Mouse (Mus musculus): ENCODE data around the gene Mark2. TPM values are rescaled to one million over a fixed set of nuclear protein-coding genes. Genes with fewer than 3 reads are reported as not detected.

The Mark2 gene
- polyA plus RNA-seq, 1 experiment, result 17.9 TPM

DNA sequence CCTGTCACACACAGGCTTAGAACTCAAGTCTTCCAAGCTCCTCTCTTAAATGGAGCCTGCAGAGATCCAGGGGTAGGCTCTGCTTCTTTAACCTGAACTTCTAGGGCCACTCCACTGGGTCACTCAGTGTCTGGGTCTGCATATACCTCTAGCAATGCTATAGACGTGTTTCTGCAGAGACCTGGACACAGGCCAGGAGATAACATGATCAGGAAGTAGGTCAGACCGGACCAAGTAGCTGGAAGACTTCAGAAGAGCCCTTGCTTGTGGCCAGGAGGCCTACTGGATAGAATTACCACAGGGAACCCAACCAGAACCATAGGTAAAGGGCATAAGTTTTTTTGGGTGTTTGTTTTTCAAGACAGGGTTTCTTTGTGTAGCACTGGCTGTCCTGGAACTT lies 51.9 kb downstream of the Mark2 start:
- TF ChIP-seq TAL1 (IDR thresholded peaks at IDR 0.05; ENCODE audit: low read length) (no peak), GATA1 (IDR thresholded peaks at IDR 0.05; ENCODE audit: low read length) (no peak)
- Histone ChIP-seq H3K36me3 (ENCODE audit: control insufficient read depth) (peaks cover 74% of the 10 kb centered on the region), H3K4me3 (replicated peaks) (no peak overlapping the region), H3K4me1 (ENCODE audit: control insufficient read depth) (peaks cover 31% of the 10 kb centered on the region), H3K27me3 (ENCODE audit: control insufficient read depth) (no peaks in the 10 kb centered on the region), H3K9me3 (ENCODE audit: control insufficient read depth, low read length) (no peaks in the 10 kb centered on the region)

DNA sequence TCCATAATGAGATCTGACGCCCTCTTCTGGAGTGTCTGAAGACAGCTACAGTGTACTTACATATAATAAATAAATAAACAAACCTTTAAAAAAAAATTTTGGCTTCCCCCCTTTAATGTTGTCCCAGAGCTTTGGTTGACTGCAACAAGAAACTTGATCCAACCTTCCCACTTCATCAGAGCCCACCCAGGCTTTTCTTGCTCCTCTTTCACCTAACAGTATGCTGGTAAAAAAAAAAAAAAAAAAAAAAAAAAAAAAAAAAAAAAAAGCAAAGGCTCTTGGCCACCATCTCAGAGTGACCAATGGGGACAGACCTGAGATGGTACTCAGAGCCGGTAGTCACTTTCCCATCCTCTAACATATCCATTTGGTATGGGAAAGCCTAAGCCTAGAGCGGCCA lies 53.4 kb downstream of the Mark2 start:
- no peaks in the 10 kb centered on the region for H3K9me3 ChIP-seq (ENCODE audit: control insufficient read depth, low read length)
- H3K27me3 ChIP-seq (ENCODE audit: control insufficient read depth), result no peaks in the 10 kb centered on the region
- no peak overlapping the region for H3K4me3 ChIP-seq (replicated peaks)
- TF ChIP-seq GATA1 (IDR thresholded peaks at IDR 0.05; ENCODE audit: low read length), result no peak
- peak; percentile 10; the same call in 1 of the 3 replicates for TF ChIP-seq TAL1 (IDR thresholded peaks at IDR 0.05; ENCODE audit: low read length)
- peaks cover 18% of the 10 kb centered on the region for H3K4me1 ChIP-seq (ENCODE audit: control insufficient read depth)
- H3K36me3 ChIP-seq (ENCODE audit: control insufficient read depth), result peaks cover 85% of the 10 kb centered on the region

DNA sequence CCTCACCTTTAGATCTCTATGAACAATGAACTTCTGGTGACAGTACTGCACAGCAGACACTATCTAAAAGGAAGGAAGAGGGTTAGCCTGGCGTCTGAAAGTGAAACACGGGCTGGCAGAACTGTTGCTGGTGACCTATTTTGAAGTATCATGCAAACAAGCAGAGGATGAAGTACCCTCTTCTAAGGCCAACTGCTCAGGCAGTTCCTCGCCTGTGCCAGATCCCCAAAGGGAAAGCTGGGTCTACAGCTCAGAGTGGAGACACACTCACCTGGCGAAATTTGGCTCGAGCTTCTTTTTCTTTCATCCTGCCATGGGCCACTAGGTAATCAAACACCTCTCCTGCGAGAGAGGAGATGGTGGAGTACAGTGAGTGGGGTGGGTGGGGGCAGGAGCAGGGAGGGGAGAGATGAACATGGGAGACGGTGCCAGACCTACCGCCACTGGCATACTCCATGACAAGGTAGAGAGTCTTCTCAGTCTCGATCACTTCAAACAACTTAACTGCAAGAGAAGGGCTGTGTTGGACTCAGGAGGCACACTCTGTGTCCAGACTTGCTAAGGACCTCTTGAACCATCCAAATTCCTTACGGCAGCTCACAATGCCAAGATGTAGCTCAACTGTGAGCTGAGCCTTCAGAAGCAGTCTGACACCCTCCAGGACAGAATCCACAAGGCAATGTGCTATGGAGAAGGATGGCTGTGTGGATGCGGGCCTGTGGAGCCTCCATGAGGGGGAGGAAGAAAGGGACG lies 54.9 kb downstream of the Mark2 start:
- H3K36me3 ChIP-seq (ENCODE audit: control insufficient read depth), result peaks cover 92% of the 10 kb centered on the region
- no peaks in the 10 kb centered on the region for H3K27me3 ChIP-seq (ENCODE audit: control insufficient read depth)
- TF ChIP-seq TAL1 (IDR thresholded peaks at IDR 0.05; ENCODE audit: low read length), result no peak
- no peaks in the 10 kb centered on the region for H3K9me3 ChIP-seq (ENCODE audit: control insufficient read depth, low read length)
- peaks cover 9% of the 10 kb centered on the region for H3K4me1 ChIP-seq (ENCODE audit: control insufficient read depth)
- H3K4me3 ChIP-seq (replicated peaks), result no peak overlapping the region

DNA sequence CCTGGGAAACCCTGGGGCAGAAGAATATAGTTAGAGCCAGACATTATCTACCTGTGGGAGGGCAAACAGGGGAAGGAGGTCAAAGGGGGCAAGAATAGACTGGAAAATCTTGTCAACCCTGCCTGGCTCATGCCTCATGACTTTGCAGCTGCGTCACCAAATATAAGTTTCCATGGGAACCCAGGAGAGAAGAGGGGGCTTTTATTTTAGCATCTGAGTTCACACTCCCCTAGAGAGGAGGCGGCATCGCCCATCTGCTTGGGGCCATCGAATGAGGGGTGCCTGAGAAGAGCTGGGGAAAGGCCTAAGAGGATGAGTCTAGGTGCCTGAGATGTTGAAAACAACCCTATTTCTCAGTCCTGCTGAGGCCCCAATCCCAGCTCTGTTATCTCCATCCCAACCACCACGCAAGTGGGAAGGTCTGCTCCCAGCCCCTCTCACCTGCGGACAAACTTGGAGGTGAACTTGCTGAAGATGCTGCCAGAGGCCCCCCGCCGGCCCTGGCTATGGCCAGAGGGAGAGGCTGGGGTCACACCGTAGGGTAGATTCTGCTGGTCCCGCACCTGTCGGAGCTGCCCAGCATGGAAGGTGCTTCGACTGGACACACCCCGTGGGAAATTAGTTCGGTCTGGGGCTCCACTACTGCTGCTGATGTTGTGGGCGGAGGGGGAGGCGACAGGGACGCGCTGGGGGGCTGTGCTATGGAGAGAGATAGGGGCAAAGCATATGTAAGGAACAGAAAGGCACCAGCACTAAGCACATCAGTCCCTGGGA lies 60.9 kb downstream of the Mark2 start:
- TF ChIP-seq GATA1 (IDR thresholded peaks at IDR 0.05; ENCODE audit: low read length) (no peak), TAL1 (IDR thresholded peaks at IDR 0.05; ENCODE audit: low read length) (no peak)
- H3K4me1 ChIP-seq (ENCODE audit: control insufficient read depth), result peaks cover 3% of the 10 kb centered on the region
- peaks cover 98% of the 10 kb centered on the region for H3K36me3 ChIP-seq (ENCODE audit: control insufficient read depth)
- no peaks in the 10 kb centered on the region for H3K27me3 ChIP-seq (ENCODE audit: control insufficient read depth)
- no peak overlapping the region for H3K4me3 ChIP-seq (replicated peaks)
- no peaks in the 10 kb centered on the region for H3K9me3 ChIP-seq (ENCODE audit: control insufficient read depth, low read length)

- Histone ChIP-seq H3K4me1 (ENCODE audit: control insufficient read depth) (peaks cover 5% of the 10 kb centered on the region), H3K9me3 (ENCODE audit: control insufficient read depth, low read length) (no peaks in the 10 kb centered on the region), H3K36me3 (ENCODE audit: control insufficient read depth) (peaks cover 87% of the 10 kb centered on the region), H3K4me3 (replicated peaks) (no peak overlapping the region), H3K27me3 (ENCODE audit: control insufficient read depth) (no peaks in the 10 kb centered on the region)
- TF ChIP-seq TAL1 (IDR thresholded peaks at IDR 0.05; ENCODE audit: low read length) (no peak), GATA1 (IDR thresholded peaks at IDR 0.05; ENCODE audit: low read length) (no peak)
Measured at GRCm38 (mm10) chr19:7279114-7279513, 62.5 kb downstream of the Mark2 start.

DNA sequence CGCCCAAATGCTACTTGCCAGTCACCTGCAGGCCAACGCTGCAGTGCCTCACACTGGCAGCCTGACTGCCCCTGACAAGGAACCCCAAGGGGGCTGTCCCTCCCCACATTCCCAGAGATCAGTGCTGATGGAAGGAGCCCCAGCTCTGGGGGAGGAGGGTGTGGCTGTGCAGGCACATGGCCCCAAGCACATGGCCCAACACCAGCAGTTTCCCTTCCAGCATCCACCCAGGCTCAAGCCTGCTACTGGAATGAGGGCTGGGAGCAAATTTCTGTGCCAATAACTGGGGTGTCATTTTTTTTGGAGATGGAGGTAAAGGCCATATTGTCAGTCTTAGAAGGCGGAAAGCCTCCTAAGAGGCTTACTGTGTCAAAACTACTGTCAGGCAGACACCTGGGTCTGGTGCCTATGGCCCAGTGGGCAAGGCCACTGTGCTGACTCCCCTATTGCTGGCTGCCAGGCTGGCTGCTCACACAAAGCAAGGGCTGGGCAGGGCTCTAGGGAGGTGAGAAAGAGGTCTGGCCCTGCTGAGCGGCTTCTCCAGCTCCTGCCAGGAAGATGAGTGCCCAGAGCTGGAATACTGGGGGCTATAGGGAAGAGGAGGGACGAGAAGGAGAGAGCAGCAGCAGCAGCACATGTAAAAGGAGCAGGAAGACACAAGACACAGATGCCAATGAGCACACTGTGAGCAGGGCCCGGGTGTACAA lies 63.3 kb downstream of the Mark2 start:
- TF ChIP-seq GATA1 (IDR thresholded peaks at IDR 0.05; ENCODE audit: low read length), result no peak
- TF ChIP-seq TAL1 (IDR thresholded peaks at IDR 0.05; ENCODE audit: low read length), result no peak
- peaks cover 80% of the 10 kb centered on the region for H3K36me3 ChIP-seq (ENCODE audit: control insufficient read depth)
- no peak overlapping the region for H3K4me3 ChIP-seq (replicated peaks)
- H3K27me3 ChIP-seq (ENCODE audit: control insufficient read depth), result no peaks in the 10 kb centered on the region
- peaks cover 5% of the 10 kb centered on the region for H3K4me1 ChIP-seq (ENCODE audit: control insufficient read depth)
- H3K9me3 ChIP-seq (ENCODE audit: control insufficient read depth, low read length), result no peaks in the 10 kb centered on the region

DNA sequence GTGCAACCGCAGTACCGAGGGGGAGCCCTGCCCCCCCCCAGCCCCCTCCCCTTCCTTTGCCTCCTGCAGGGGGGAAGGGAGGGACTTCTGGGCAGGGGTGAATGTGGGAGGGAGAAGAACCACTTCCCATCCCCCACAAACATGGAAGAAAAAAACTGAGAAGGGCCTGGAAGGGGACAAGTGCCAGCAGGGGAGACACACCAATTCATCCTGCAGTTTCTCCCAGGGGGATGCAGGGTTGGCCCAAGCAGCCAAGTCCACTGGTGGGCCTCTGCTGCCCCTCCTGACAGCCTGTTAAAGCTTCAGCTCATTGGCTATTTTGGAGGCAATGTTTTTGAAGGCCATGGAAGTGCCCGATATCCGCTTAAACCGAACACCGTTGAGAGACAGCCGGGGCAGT lies 64.9 kb downstream of the Mark2 start:
- TF ChIP-seq TAL1 (IDR thresholded peaks at IDR 0.05; ENCODE audit: low read length), result no peak
- TF ChIP-seq GATA1 (IDR thresholded peaks at IDR 0.05; ENCODE audit: low read length), result no peak
- Histone ChIP-seq H3K4me3 (replicated peaks) (no peak overlapping the region), H3K4me1 (ENCODE audit: control insufficient read depth) (peaks cover 5% of the 10 kb centered on the region), H3K27me3 (ENCODE audit: control insufficient read depth) (no peaks in the 10 kb centered on the region), H3K9me3 (ENCODE audit: control insufficient read depth, low read length) (no peaks in the 10 kb centered on the region), H3K36me3 (ENCODE audit: control insufficient read depth) (peaks cover 64% of the 10 kb centered on the region)

DNA sequence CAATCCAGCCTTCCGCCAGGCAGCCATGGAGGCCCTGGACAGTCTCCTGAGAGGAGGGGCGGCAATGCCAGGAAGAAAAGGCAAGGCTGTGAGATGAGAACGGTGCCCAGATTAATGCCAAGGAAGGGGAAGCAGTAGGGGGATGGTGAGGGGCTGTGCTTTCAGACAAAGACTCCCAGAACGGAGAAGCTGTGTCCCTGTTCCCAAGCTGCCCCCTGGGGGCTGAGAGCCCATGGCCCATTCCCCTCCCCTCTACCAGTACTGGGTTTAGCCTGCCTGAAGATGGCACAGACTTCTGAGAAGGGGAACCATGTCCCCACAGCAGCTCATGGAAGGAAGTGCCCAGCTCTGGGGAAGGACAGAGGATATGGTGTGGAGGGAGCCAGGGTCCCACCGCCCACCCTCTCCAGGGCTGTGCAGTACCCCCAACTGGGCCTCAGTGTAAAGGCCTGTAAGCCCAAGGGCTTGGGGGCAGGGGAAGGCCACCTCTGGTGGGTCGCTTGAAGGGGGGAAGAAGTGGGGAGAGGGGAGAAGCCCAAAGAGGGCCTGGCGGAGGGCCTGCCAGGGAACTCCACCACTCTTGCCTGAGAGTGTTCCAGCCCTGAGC lies 65.5 kb downstream of the Mark2 start:
- Histone ChIP-seq H3K9me3 (ENCODE audit: control insufficient read depth, low read length) (no peaks in the 10 kb centered on the region), H3K4me3 (replicated peaks) (no peak overlapping the region), H3K27me3 (ENCODE audit: control insufficient read depth) (no peaks in the 10 kb centered on the region), H3K4me1 (ENCODE audit: control insufficient read depth) (peaks cover 5% of the 10 kb centered on the region), H3K36me3 (ENCODE audit: control insufficient read depth) (peaks cover 58% of the 10 kb centered on the region)
- TF ChIP-seq TAL1 (IDR thresholded peaks at IDR 0.05; ENCODE audit: low read length) (no peak), GATA1 (IDR thresholded peaks at IDR 0.05; ENCODE audit: low read length) (no peak)

All from erythroblast, embryonic 14.5 days (primary cell).